Mouse (Mus musculus) lung, postnatal 0 days (tissue): ENCODE results near the gene Ctsf. TPM values are rescaled to one million over a fixed set of nuclear protein-coding genes. Genes with fewer than 3 reads are reported as not detected.
"Not testable (repeated sequence)": the region's sequence is repeated elsewhere in the genome, so short reads cannot be mapped to it uniquely, and the experiment has no call there.

Experiments used
- ATAC-seq: fragments of 200-750 bp; cut with Nextera tagmentation; 2 replicates; pipeline ENCODE4 v1.8.0; 2017; ENCODE audit warnings: moderate library complexity
- DNase-seq: peaks from one replicate; pipeline ENCODE4 v3.0.0-alpha.2; 2016; ENCODE audit warnings: low spot score
- H3K27ac ChIP-seq: fragments of 300-500 bp; sonication (generic); 2 replicates; pipeline ENCODE4 v1.5.1; 2014; ENCODE audit warnings: antibody characterized with exemption, mild to moderate bottlenecking, low read length, mixed read lengths
- H3K27me3 ChIP-seq: fragments of 300-500 bp; sonication (generic); replicated peaks from 2 replicates; pipeline ENCODE4 v1.6.1; 2014; ENCODE audit warnings: low read length, mixed read lengths; ENCODE audit not compliant: insufficient read depth
- H3K36me3 ChIP-seq: fragments of 300-500 bp; sonication (generic); 2 replicates; pipeline ENCODE4 v1.6.1; 2014; ENCODE audit warnings: low read length, mixed read lengths; ENCODE audit not compliant: insufficient read depth
- H3K4me1 ChIP-seq: fragments of 300-500 bp; sonication (generic); 2 replicates; pipeline ENCODE4 v1.6.1; 2014; ENCODE audit warnings: antibody characterized with exemption, low read depth, low read length, mixed read lengths; ENCODE audit not compliant: insufficient read depth
- H3K4me2 ChIP-seq: fragments of 300-500 bp; sonication (generic); replicated peaks from 2 replicates; pipeline ENCODE4 v1.6.1; 2014; ENCODE audit warnings: low read depth, mild to moderate bottlenecking, low read length, moderate library complexity, mixed read lengths
- H3K4me3 ChIP-seq: fragments of 300-500 bp; sonication (generic); 2 replicates; pipeline ENCODE4 v1.5.1; 2014; ENCODE audit warnings: low read depth, low read length
- H3K9ac ChIP-seq: fragments of 300-500 bp; sonication (generic); replicated peaks from 2 replicates; pipeline ENCODE4 v1.6.1; 2014; ENCODE audit warnings: low read depth, mild to moderate bottlenecking
- H3K9me3 ChIP-seq: fragments of 300-500 bp; sonication (generic); 2 replicates; pipeline ENCODE4 v1.6.1; 2016; ENCODE audit warnings: low read length, mixed read lengths
- CTCF ChIP-seq: IDR thresholded peaks from 2 replicates; pipeline ENCODE4 v1.5.1; 2016; ENCODE audit warnings: antibody characterized with exemption, mild to moderate bottlenecking
- EP300 ChIP-seq: IDR thresholded peaks from 2 replicates; pipeline ENCODE4 v1.6.1; 2016; ENCODE audit warnings: antibody characterized with exemption, mild to moderate bottlenecking, control low read depth
- WGBS: fragments of 180-500 bp; shearing (Covaris S2); extraction: QIAGEN DNeasy Blood & Tissue Kit; methylation state at CpG from one replicate; pipeline ENCODE4 v1.1.7; 2014; 5-methylcytosine and 5-hydroxymethylcytosine counted together
- polyA plus RNA-seq: library from polyadenylated mRNA; unstranded; fragments of >200 nt; fragmentation: Nextera tagmentation; extraction: Ambion mirVana; gene quantifications from 2 replicates; pipeline ENCODE4 v1.2.1, GENCODE M21; 2015

Ctsf gene
- polyA plus RNA-seq, 1 experiment from 2014 or later, result 34.2 TPM

GRCm38 (mm10) chr19:4859081-4859480 is 4.2 kb downstream of the Ctsf start:
- 56% methylated on average over 6 of the region's 6 CpGs for WGBS
- H3K36me3 ChIP-seq, result no peaks in the 10 kb centered on the region
- ATAC-seq (no peak), DNase-seq (no peak)
- TF ChIP-seq CTCF, result no peak
- TF ChIP-seq EP300, result no peak
- no peaks in the 10 kb centered on the region for H3K27me3 ChIP-seq
- H3K4me2 ChIP-seq, result no peak overlapping the region
- 0 out of 2 replicates have a peak, but pooled peaks cover 4% of the 10 kb centered on the region for H3K4me1 ChIP-seq
- no peaks in the 10 kb centered on the region for H3K9me3 ChIP-seq
- H3K4me3 ChIP-seq, result no peak overlapping the region
- no peak overlapping the region for H3K27ac ChIP-seq
- H3K9ac ChIP-seq, result no peak overlapping the region

GRCm38 (mm10) chr19:4863048-4863447 is 8.1 kb downstream of the Ctsf start:
- Histone ChIP-seq H3K4me3 (no peak overlapping the region), H3K27ac (no peak overlapping the region), H3K9me3 (no peaks in the 10 kb centered on the region), H3K4me2 (no peak overlapping the region), H3K9ac (no peak overlapping the region), H3K4me1 (no peaks in the 10 kb centered on the region), H3K27me3 (no peaks in the 10 kb centered on the region), H3K36me3 (no peaks in the 10 kb centered on the region)
- ATAC-seq (no peak), DNase-seq (no peak)
- 66% methylated on average over 6 of the region's 6 CpGs for WGBS
- TF ChIP-seq CTCF, result no peak
- no peak for TF ChIP-seq EP300

- TF ChIP-seq CTCF (no peak), EP300 (no peak)
- no peaks in the 10 kb centered on the region for H3K27me3 ChIP-seq
- no peaks in the 10 kb centered on the region for H3K4me1 ChIP-seq
- no peak overlapping the region for H3K9ac ChIP-seq
- peak overlapping the region; percentile 9; the same call in 1 of the 2 replicates for H3K4me2 ChIP-seq
- H3K36me3 ChIP-seq, result no peaks in the 10 kb centered on the region
- 3% methylated on average over 17 of the region's 17 CpGs for WGBS
- DNase-seq (peak; percentile 62), ATAC-seq (peak; percentile 23; the same call in 1 of the 2 replicates)
- no peak overlapping the region; the same call in 1 of the 2 replicates for H3K4me3 ChIP-seq
- H3K9me3 ChIP-seq, result no peaks in the 10 kb centered on the region
- no peak overlapping the region for H3K27ac ChIP-seq
Observed at GRCm38 (mm10) chr19:4865147-4865546, 10.2 kb downstream of the Ctsf start.

GRCm38 (mm10) chr19:4874613-4875012 is 19.7 kb downstream of the Ctsf start:
- H3K4me2 ChIP-seq, DNase-seq, H3K4me1 ChIP-seq, H3K27me3 ChIP-seq, H3K9ac ChIP-seq, H3K27ac ChIP-seq, H3K36me3 ChIP-seq, H3K4me3 ChIP-seq, H3K9me3 ChIP-seq, ATAC-seq: not testable (repeated sequence)
- 64% methylated on average over 1 of the region's 1 CpGs for WGBS

GRCm38 (mm10) chr19:4876241-4876640 is 21.3 kb downstream of the Ctsf start:
- WGBS, result 59% methylated on average over 3 of the region's 4 CpGs
- Histone ChIP-seq H3K4me3 (no peak overlapping the region), H3K4me1 (peaks cover 4% of the 10 kb centered on the region; the same call in 1 of the 2 replicates), H3K27me3 (0 out of 2 replicates have a peak, but pooled peaks cover 3% of the 10 kb centered on the region), H3K36me3 (no peaks in the 10 kb centered on the region), H3K27ac (no peak overlapping the region), H3K4me2 (no peak overlapping the region), H3K9me3 (no peaks in the 10 kb centered on the region), H3K9ac (no peak overlapping the region)
- no peak for ATAC-seq
- no peak for TF ChIP-seq CTCF
- TF ChIP-seq EP300, result no peak
- DNase-seq, result no peak

GRCm38 (mm10) chr19:4876755-4877154 is 21.8 kb downstream of the Ctsf start:
- no peak for DNase-seq
- H3K9me3 ChIP-seq, result no peaks in the 10 kb centered on the region
- H3K27me3 ChIP-seq, result 0 out of 2 replicates have a peak, but pooled peaks cover 3% of the 10 kb centered on the region
- no peak for ATAC-seq
- peaks cover 4% of the 10 kb centered on the region; the same call in 1 of the 2 replicates for H3K4me1 ChIP-seq
- 63% methylated on average over 3 of the region's 3 CpGs for WGBS
- no peak overlapping the region for H3K4me2 ChIP-seq
- no peak overlapping the region for H3K9ac ChIP-seq
- H3K27ac ChIP-seq, result no peak overlapping the region
- no peak overlapping the region for H3K4me3 ChIP-seq
- no peaks in the 10 kb centered on the region for H3K36me3 ChIP-seq
- TF ChIP-seq CTCF, result no peak
- no peak for TF ChIP-seq EP300

GRCm38 (mm10) chr19:4877785-4878184 is 22.9 kb downstream of the Ctsf start, which contains the start of gene Actn3:
TSS of gene Actn3 (minus strand) at chr19:4877909.
- Histone ChIP-seq H3K4me2 (peak within 1 kb of the TSS; percentile 97), H3K36me3 (no peaks in the 10 kb centered on the region), H3K27ac (peak within 1 kb of the TSS; percentile 26; the same call in 1 of the 2 replicates), H3K9ac (peak within 1 kb of the TSS; percentile 82), H3K27me3 (0 out of 2 replicates have a peak, but pooled peaks cover 3% of the 10 kb centered on the region), H3K9me3 (no peaks in the 10 kb centered on the region), H3K4me1 (peaks cover 4% of the 10 kb centered on the region; the same call in 1 of the 2 replicates), H3K4me3 (peak within 1 kb of the TSS; percentile 80)
- no peak for TF ChIP-seq CTCF
- no peak for TF ChIP-seq EP300
- ATAC-seq (peak; percentile 5; the same call in 1 of the 2 replicates), DNase-seq (peak; percentile 38)
- WGBS, result 4% methylated on average over 17 of the region's 17 CpGs
